Mouse (Mus musculus): ENCODE measurements around the gene Gm17428. TPM values are rescaled to one million over a fixed set of nuclear protein-coding genes. Genes with fewer than 3 reads are reported as not detected.
A peak's percentile ranks its signal among the peaks of the same experiment; 100 is the strongest.

The Gm17428 gene
- total RNA-seq, 4 experiments from 2014 or later: not detected

DNA sequence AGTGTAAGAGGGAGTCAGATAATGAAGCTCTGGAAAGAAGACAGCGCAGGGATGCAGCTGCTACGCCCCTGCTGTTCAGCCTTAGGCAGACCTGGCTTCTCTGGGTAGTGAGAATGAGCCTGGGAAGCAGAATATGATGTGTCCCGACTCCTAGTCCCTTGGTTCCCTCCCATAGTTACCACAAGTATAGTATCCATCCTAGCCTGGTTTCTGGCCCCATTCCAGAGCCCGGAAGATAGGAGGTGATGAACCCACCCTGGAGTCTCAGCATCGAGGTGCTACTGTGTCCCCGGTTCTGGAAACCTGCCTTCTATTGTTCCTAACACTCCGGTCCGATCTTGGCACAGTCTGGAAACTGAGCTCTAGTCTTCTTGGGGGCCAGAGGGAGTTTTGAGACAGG, 31.7 kb downstream of the Gm17428 start:
- no peak for DNase-seq (ENCODE audit: low spot score in 2 of 2)

DNA sequence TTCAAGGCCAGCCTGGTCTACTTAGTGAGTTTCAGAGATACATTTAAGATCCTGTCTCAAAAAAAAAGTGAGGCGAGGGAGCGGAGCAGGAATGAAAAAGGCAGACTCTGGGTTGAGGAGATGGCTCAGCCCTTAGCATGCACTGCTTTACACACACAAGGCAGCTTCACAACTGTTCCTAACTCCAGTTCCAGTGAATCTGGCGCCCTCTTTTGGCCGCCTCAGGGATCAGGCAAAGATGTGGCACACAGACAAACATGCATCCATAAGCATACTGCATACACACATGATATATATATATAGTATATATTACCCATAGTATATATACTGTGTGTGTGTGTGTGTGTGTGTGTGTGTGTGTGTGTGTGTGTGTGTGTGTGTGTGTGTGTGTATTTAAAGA, 34.4 kb downstream of the Gm17428 start:
- DNase-seq (ENCODE audit: low spot score in 2 of 2): no peak

DNA sequence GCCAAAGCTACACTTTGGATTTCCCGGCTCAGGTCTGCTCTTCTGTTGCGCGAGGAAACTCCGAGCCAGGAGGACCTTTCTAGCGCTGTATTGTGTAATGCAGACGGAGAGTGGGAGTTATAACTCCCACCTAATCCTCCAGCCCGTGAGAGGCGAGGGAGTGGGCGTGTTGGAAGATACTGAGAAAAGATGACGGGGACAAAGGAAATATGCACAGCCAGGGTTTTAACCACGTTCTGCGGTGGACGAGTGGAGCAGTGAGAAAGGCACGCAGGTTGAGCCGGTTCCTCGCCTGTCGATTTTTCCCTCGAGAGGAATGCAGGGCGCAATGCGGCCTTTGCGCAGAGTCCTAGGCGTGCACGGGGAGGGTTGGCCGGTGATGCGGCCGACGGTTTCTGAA, 37.9 kb downstream of the Gm17428 start:
- peak; percentile 73 to 76 for DNase-seq (ENCODE audit: low spot score in 2 of 2)

DNA sequence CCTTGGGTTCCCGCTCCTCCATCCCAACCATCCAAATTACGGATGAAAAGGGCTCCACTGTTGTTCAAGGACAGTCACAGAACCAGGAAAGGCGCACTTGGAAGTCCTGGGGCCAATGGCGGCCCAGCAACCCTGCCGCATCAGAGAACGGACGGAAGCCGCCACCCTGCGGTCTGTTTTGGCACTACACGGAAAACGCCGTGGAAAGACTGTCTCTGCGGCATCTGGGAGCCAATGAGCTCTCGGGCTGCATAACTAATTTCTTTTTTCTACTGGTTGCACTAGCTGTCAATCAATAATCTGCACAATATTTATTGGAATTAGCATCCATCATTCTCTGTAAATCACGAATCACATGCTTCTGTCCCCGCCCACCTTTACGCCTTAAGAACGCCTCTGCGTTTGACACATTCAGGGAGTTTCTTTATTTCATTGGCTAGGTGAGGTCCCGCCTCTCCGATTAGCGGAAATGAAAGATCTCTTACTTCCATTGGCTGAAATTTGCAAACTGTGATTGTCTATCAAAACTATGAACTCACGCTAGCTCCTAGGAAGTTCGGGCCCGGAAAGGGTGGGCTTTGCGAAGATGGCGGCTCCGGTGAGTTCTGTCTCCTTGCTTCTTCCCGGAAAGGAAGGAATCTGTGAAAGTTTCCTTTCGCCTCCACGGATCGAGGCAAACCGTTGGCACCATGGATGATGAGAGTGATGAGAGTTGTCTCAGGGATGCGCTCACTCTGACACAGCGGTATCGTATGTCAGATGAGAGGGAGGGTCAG, 38.4 kb downstream of the Gm17428 start, which contains the start of gene Ngdn:
Gene Ngdn, plus strand, starts transcription at position 464 of the 776 bp plus-strand sequence.
- DNase-seq (ENCODE audit: low spot score in 2 of 2): peak; percentile 99 to 100

DNA sequence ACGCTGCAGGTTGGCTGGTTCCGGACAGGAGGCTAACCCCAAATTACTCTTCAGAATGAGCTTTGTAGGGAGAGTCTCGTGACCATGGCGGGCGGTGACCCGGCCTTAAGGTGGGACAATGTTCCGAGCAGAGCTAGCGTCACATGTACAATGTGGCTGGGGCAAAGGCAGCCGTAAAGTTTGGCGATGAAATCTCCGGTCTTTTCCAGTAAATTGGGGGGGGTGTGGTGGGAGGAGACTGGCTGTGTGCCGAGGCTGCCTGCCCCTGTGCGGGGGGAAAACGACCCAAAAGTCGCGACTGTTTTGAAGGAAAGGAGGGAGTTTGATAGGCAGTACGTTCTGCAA, 39.0 kb downstream of the Gm17428 start:
- DNase-seq (ENCODE audit: low spot score in 2 of 2): no peak

DNA sequence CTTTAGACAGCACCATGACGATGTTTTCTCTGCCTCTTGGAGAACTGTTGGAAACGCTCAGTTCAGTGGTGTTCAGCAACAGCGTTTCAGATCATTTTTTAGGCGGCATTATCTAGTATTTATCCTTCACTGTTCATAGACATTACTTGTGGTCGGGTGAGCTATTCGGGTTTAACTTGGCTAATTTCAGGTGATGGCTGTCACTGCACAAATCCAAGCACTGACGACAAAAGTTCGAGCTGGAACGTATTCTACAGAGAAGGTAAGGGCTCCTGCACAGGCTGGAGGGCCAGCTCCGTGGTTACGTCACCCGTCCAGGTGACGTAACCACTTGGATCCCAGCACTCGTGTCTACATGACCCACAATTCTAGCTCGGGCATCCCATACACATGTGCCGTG, 40.1 kb downstream of the Gm17428 start:
- DNase-seq (ENCODE audit: low spot score in 2 of 2): no peak

DNA sequence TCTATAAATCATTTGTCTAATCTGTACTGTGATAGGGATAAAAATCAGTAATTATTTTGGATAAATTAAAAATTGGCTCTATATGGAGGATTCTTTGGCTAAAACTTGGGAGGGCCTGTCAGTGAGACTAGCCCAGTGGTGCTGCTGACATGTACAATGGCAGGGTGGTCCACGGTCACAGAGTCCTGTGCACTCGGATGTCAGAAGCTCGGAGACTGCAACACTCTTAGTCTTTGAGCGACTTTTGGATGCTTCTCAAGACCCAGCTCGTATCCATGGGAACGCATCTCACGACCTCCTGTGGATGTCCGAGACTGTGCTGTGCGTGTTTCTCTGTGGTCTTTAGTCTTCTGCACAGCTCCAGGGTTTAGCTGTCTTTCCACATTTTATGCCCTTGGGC, 43.7 kb downstream of the Gm17428 start:
- no peak for DNase-seq (ENCODE audit: low spot score in 2 of 2)

DNA sequence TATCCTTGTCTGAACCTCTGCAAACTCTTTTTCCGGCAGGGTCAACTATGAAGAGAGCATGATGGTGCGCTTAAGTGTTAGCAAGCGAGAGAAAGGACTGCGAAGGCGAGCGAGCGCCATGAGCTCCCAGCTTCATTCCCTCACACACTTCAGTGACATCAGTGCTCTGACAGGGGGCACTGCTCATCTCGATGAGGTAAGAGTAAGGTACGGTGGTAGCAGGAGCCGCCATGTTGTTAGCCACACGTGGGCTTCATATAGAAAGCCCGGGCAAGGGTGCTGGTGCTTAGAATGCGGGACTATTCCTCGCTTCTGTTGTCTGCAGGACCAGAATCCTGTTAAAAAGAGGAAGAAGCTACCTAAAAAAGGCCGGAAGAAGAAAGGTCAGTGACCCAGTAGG, 46.3 kb downstream of the Gm17428 start:
- no peak for DNase-seq (ENCODE audit: low spot score in 2 of 2)

DNA sequence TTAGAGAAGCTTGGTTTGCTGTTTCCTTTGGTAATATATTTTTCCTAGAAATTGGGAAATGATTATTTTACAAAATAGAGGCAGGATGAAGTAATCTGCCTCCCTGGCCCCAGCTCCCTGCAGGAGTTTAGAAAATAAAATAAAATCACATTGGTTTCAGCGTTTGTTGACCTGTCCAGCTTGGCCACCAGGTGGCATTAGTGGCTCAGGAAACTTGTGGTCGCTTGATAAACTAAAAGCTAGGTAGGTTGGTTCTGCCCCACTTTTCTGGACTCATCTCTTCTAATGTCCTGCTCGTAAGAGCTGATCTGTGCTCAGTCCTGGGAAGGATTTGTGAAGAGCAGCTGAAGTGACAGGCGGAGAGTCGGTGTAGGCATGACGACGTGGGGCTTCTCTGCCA, 47.5 kb downstream of the Gm17428 start:
- DNase-seq (ENCODE audit: low spot score in 2 of 2): peak in 1 of 2 experiments; percentile 71

DNA sequence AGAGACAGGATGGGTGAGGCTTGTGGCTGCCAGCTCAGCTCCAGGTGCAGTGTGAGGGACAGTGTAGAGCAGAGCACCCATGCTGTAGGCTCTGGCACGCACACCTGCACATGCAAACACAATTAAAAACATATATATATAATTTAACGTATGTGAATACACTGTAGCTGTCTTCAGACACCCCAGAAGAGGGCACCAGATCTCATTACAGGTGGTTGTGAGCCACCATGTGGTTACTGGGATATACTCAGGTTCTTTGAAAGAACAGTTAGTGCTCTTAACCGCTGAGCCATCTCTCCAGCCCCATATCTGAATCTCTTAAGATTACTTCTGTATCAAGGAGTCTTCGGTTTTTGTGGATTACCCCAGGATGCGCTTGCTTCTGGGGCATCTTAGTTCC, 48.8 kb downstream of the Gm17428 start:
- no peak for DNase-seq (ENCODE audit: low spot score in 2 of 2)

Small RNAs within 50 kb of the gene (microRNA-seq; reads per million reads assigned to microRNA genes)
- 1.5 to 3.2 reads per million in 2 experiments for gene Mir208a
- 0.64 to 0.76 reads per million in 2 experiments for gene Mir208b

Other genes with a start within 250 kb of the Gm17428 start
- gene Slc7a8, start 195.0 kb upstream of the Gm17428 start, total RNA-seq (2022): 10 to 100 TPM; 49.8 to 67.2 (median 58.5) TPM
- not detected for gene Rnf212b, start 162.8 kb upstream of the Gm17428 start, total RNA-seq (2022)
- gene Homez, start 106.0 kb upstream of the Gm17428 start, total RNA-seq (2022): 10 to 100 TPM; 20.3 to 33.2 (median 26.2) TPM
- gene Ppp1r3e, start 99.4 kb upstream of the Gm17428 start, total RNA-seq (2022): 10 to 100 TPM; 18.2 to 23.0 (median 22.2) TPM
- gene Bcl2l2, start 93.6 kb upstream of the Gm17428 start, total RNA-seq (2022): 100 to 1,000 TPM; 117 to 125 (median 121) TPM
- 10 to 100 TPM in 1 of 4 experiments, not detected in 3; 25.6 TPM for gene Gm20521, start 93.5 kb upstream of the Gm17428 start, total RNA-seq (2022)
- gene Pabpn1, start 84.4 kb upstream of the Gm17428 start, total RNA-seq (2022): 100 to 1,000 TPM; 260 to 320 (median 270) TPM
- 100 to 1,000 TPM; 629 to 644 (median 642) TPM for gene Slc22a17, start 63.8 kb upstream of the Gm17428 start, total RNA-seq (2022)
- 10 to 100 TPM; 10.1 to 13.7 (median 12.4) TPM for gene Efs, start 50.8 kb upstream of the Gm17428 start, total RNA-seq (2022)
- gene Il25, start 44.2 kb upstream of the Gm17428 start, total RNA-seq (2022): under 1 TPM in 1 of 4 experiments, not detected in 3; 0.47 TPM
- gene Cmtm5, start 40.7 kb upstream of the Gm17428 start, total RNA-seq (2022): 10 to 100 TPM; 62.4 to 83.2 (median 76.3) TPM
- 1 to 10 TPM; 1.7 to 5.4 (median 2.6) TPM for gene Myh6, start 10.0 kb upstream of the Gm17428 start, total RNA-seq (2022)
- 1 to 10 TPM; 6.0 to 10.0 (median 7.8) TPM for gene Myh7, start 17.7 kb downstream of the Gm17428 start, total RNA-seq (2022)
- gene Ngdn, start 38.5 kb downstream of the Gm17428 start, total RNA-seq (2022): 10 to 100 TPM; 32.5 to 39.5 (median 34.1) TPM
- 10 to 100 TPM; 45.9 to 69.4 (median 55.7) TPM for gene Zfhx2, start 115.4 kb downstream of the Gm17428 start, total RNA-seq (2022)
- gene Thtpa, start 117.9 kb downstream of the Gm17428 start, total RNA-seq (2022): 10 to 100 TPM; 19.5 to 23.2 (median 22.3) TPM
- 10 to 100 TPM; 10.8 to 20.7 (median 14.8) TPM for gene Ap1g2, start 129.7 kb downstream of the Gm17428 start, total RNA-seq (2022)
- 100 to 1,000 TPM; 361 to 416 (median 386) TPM for gene Jph4, start 140.0 kb downstream of the Gm17428 start, total RNA-seq (2022)
- not detected for gene Dhrs2, start 245.1 kb downstream of the Gm17428 start, total RNA-seq (2022)

Data from layer of hippocampus, adult 8-10 months (tissue).